Mouse (Mus musculus): ENCODE results near the gene Slc7a6. TPM values are rescaled to one million over a fixed set of nuclear protein-coding genes. Genes with fewer than 3 reads are reported as not detected.
"Not testable (repeated sequence)": the region's sequence is repeated elsewhere in the genome, so short reads cannot be mapped to it uniquely, and the experiment has no call there.

The Slc7a6 gene
- total RNA-seq, 2 experiments from 2014 or later: 12.2 to 13.8 TPM

- intact Hi-C loops (cut with DNase I): no loop called here
- no peak for DNase-seq
These were observed 8.9 kb downstream of the Slc7a6 start for GRCm38 (mm10) chr8:106177594-106177993.

- intact Hi-C loops (cut with DNase I): no loop called here
- DNase-seq: no peak
These were observed 9.8 kb downstream of the Slc7a6 start for GRCm38 (mm10) chr8:106178428-106178827.

- peak; percentile 38 to 48 for DNase-seq
- intact Hi-C loops (cut with DNase I): no loop called here
These were observed 17.1 kb downstream of the Slc7a6 start for GRCm38 (mm10) chr8:106185628-106186270.

GRCm38 (mm10) chr8:106186394-106186793, 17.7 kb downstream of the Slc7a6 start:
- intact Hi-C loops (cut with DNase I): no loop called here

GRCm38 (mm10) chr8:106189162-106189561, 20.5 kb downstream of the Slc7a6 start:
- no peak for DNase-seq
- intact Hi-C loops (cut with DNase I): no loop called here

More at GRCm38 (mm10) chr8:106186394-106186793, 17.7 kb downstream of the Slc7a6 start:
- DNase-seq: no peak

GRCm38 (mm10) chr8:106191639-106192038, 23.0 kb downstream of the Slc7a6 start:
- intact Hi-C loops (cut with DNase I): no loop called here
- DNase-seq: no peak

- DNase-seq: no peak
- intact Hi-C loops (cut with DNase I): no loop called here
These were observed 24.5 kb downstream of the Slc7a6 start for GRCm38 (mm10) chr8:106193162-106193561.

- intact Hi-C loops (cut with DNase I): no loop called here
- no peak for DNase-seq
These were observed 25.4 kb downstream of the Slc7a6 start for GRCm38 (mm10) chr8:106194062-106194461.

- peak; percentile 25 to 53 for DNase-seq
- intact Hi-C loops (cut with DNase I): loop anchor here (1.0 kb wide), 1 partner anchor 58 kb away; no protein-coding TSS in a partner anchor
These were observed 30.1 kb downstream of the Slc7a6 start for GRCm38 (mm10) chr8:106198741-106199140.

- intact Hi-C loops (cut with DNase I): loop anchor here (1.0 kb wide), 1 partner anchor 59 kb away; no protein-coding TSS in a partner anchor
- not testable (repeated sequence) for DNase-seq
These were observed 30.9 kb downstream of the Slc7a6 start for GRCm38 (mm10) chr8:106199596-106199995.

- peak; percentile 22 to 47 for DNase-seq
- intact Hi-C loops (cut with DNase I): loop anchor here (2.0 to 5.0 kb wide), 3 partner anchors 43 to 192 kb away; no protein-coding TSS in a partner anchor
These were observed 41.5 kb downstream of the Slc7a6 start for GRCm38 (mm10) chr8:106210035-106210731.

- peak; percentile 94 to 96 for DNase-seq
- intact Hi-C loops (cut with DNase I): loop anchor here (2.0 to 5.0 kb wide), 3 partner anchors 44 to 191 kb away; no protein-coding TSS in a partner anchor
These were observed 42.2 kb downstream of the Slc7a6 start, which contains the start of the genes Slc7a6os and Prmt7 for GRCm38 (mm10) chr8:106210821-106211345. Slc7a6os (minus strand) TSS chr8:106210935. Prmt7 (plus strand) TSS chr8:106210936.

- DNase-seq: no peak
These were observed 42.8 kb downstream of the Slc7a6 start for GRCm38 (mm10) chr8:106211421-106211820.

GRCm38 (mm10) chr8:106213959-106214358, 45.3 kb downstream of the Slc7a6 start:
- intact Hi-C loops (cut with DNase I): loop anchor here (5.0 kb wide), 2 partner anchors 72 to 188 kb away; no protein-coding TSS in a partner anchor
- DNase-seq: no peak

More at GRCm38 (mm10) chr8:106211421-106211820, 42.8 kb downstream of the Slc7a6 start:
- intact Hi-C loops (cut with DNase I): loop anchor here (2.0 to 5.0 kb wide), 3 partner anchors 45 to 191 kb away; no protein-coding TSS in a partner anchor

- intact Hi-C loops (cut with DNase I): no loop called here
- no peak for DNase-seq
These were observed 51.0 kb downstream of the Slc7a6 start for GRCm38 (mm10) chr8:106219620-106220019.

GRCm38 (mm10) chr8:106226589-106226988, 57.9 kb downstream of the Slc7a6 start:
- intact Hi-C loops (cut with DNase I): loop anchor here (1.0 kb wide), 1 partner anchor 86 kb away; no protein-coding TSS in a partner anchor
- DNase-seq: peak; percentile 57 to 73

- intact Hi-C loops (cut with DNase I): no loop called here
- no peak for DNase-seq
These were observed 62.9 kb downstream of the Slc7a6 start for GRCm38 (mm10) chr8:106231536-106231935.

- no peak for DNase-seq
- intact Hi-C loops (cut with DNase I): no loop called here
These were observed 64.1 kb downstream of the Slc7a6 start for GRCm38 (mm10) chr8:106232751-106233150.

- intact Hi-C loops (cut with DNase I): no loop called here
- peak in 1 of 2 experiments; percentile 15 for DNase-seq
These were observed 66.1 kb downstream of the Slc7a6 start for GRCm38 (mm10) chr8:106234567-106235261.

GRCm38 (mm10) chr8:106237106-106237505, 68.4 kb downstream of the Slc7a6 start:
- intact Hi-C loops (cut with DNase I): no loop called here
- DNase-seq: no peak
